Mouse (Mus musculus) left cerebral cortex, postnatal 36 days (tissue): Measurements from ENCODE around the gene Gm47289. TPM values are rescaled to one million over a fixed set of nuclear protein-coding genes. Genes with fewer than 3 reads are reported as not detected.

Experiments
- total RNA-seq, 2 experiments: library from RNA; stranded (reverse); gene quantifications; 2 replicates each; pipeline ENCODE4 v1.2.3; 2021

Gene Gm47289
- total RNA-seq, 2 experiments from 2014 or later, result not detected

Other genes with a start within 250 kb of the Gm47289 start
- 10 to 100 TPM; 34.4 to 38.3 TPM for gene Ctdspl, start 232.7 kb upstream of the Gm47289 start, total RNA-seq
- gene Vill, start 106.4 kb upstream of the Gm47289 start, total RNA-seq, result 1 to 10 TPM; 5.1 to 9.6 TPM
- gene Plcd1, start 65.7 kb upstream of the Gm47289 start, total RNA-seq, result 10 to 100 TPM; 12.6 to 14.9 TPM
- gene Dlec1, start 56.7 kb upstream of the Gm47289 start, total RNA-seq, result 1 to 10 TPM; 4.1 to 5.1 TPM
- gene Acaa1b, start 2.1 kb upstream of the Gm47289 start, total RNA-seq, result 1 to 10 TPM; 1.3 to 1.7 TPM
- gene Slc22a13, start 49.9 kb downstream of the Gm47289 start, total RNA-seq, result not detected
- gene Oxsr1, start 163.3 kb downstream of the Gm47289 start, total RNA-seq, result 10 to 100 TPM; 28.9 to 33.6 TPM
- gene Acaa1a, start 180.5 kb downstream of the Gm47289 start, total RNA-seq, result 10 to 100 TPM; 73.1 to 79.8 TPM
- 1 to 10 TPM; 6.2 to 6.5 TPM for gene Myd88, start 182.2 kb downstream of the Gm47289 start, total RNA-seq
- gene Xylb, start 198.2 kb downstream of the Gm47289 start, total RNA-seq, result 1 to 10 TPM; 3.9 to 4.0 TPM
- not detected for gene Slc22a14, start 206.4 kb downstream of the Gm47289 start, total RNA-seq
- 10 to 100 TPM; 16.5 to 19.3 TPM for gene Acvr2b, start 243.0 kb downstream of the Gm47289 start, total RNA-seq